Mouse (Mus musculus): ENCODE measurements at regions not wholly inside any gene's neighbourhood (a gene's known extent, or its start where the extent isn't known, plus 50 kb on each side); places are given as distances from the start of the nearest gene placed in this dataset.

GRCm38 (mm10) chr10:100856509-100856908 lies 266.2 kb downstream of the 1700017N19Rik start:
- TF ChIP-seq CTCF (conservative IDR thresholded peaks at IDR 0.05; ENCODE audit: insufficient read depth, insufficient read length, low read depth, low read length) (no peak), POLR2A (IDR thresholded peaks at IDR 0.05; ENCODE audit: low read depth, low read length) (no peak)

Measured in kidney, adult 2 months (tissue).